Mouse (Mus musculus) cerebellum, adult (tissue): ENCODE results near the gene Ptcd2.
"Not testable (repeated sequence)": the region's sequence is repeated elsewhere in the genome, so short reads cannot be mapped to it uniquely, and the experiment has no call there.

Experiments
- ATAC-seq: cut with Nextera tagmentation; 2 replicates; pipeline ENCODE4 v1.9.2; 2017; ENCODE audit warnings: mild to moderate bottlenecking, moderate library complexity, mixed read lengths; ENCODE audit not compliant: insufficient number of reproducible peaks, low FRiP score, low TSS enrichment

Gene Ptcd2

DNA sequence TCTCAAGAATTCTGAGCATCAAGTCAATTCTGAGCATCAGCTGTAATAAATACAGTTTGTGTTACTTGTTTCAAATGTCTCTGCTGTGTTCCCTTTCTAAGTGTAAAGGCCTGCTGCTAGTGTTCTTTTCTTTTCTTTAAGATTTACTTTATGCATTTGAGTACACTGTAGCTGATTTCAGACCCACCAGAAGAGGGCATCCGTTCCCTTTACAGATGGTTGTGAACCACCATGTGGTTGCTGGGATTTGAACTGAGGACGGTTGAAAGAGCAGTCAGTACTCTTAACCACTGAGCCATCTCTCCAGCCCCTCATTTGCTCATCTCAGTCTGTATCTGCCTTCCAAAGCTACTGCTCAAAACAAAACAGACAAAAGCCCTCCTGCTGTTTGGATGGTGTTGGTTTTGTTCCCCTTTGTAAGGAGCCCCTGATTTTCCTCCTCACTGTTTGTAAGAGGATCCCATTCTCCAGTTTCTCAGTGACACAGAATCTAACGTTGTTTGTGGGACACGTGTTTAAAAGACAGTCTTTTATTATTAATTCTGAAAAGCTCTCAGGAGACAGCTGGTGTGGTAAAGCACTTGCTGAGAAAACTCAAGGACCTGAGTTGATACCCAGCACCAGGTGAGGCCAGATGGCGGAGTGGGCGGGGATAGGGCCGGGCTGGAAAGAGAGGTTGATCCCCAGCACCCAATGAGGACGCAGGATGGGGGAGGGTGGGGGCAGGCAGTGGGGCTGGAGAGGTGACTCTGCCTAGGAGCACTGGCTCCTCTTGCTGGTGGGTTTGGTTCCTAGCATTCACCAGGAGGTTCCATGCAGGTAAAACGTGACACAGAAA lies 12.1 kb upstream of the Ptcd2 start:
- ATAC-seq: no peak

DNA sequence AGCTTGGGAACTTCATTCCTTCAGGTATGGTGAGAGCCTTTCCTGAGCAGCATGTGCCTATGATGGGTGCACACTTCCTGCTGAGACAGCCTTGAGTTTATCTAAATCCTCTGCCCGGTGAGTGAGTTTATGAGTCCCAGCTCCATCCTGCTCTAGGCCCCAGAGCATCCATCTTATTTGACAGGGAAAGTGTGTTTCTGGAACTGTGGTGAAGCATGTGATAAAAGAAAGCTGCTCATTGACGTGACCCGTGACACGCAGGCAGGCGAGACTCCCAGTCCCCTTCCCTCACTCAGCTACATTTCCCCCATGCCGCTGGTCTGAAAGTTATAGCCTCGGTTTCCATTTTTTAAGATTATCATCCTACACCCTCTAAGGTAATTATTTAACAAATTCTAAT lies 11.4 kb upstream of the Ptcd2 start:
- ATAC-seq: no peak

DNA sequence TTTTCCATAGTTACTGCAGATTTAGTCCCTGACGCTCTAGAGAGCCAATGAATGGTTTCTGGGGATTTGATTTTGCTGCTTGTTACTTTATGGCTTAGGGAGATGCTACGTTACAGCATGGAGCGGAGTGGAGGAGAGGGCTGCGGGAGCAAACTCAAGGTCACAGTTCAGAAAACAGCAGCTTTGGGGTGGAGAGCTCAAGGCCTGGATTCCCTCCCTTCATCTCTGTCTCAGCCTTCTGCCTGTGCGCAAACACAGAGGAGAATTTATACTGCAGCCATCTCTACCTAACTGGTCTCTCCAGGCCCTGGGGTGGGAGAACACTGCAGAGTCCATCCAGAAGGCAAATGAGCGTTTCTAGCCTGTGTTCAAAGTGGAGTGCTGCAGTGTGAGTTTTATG lies 10.6 kb upstream of the Ptcd2 start:
- no peak for ATAC-seq

DNA sequence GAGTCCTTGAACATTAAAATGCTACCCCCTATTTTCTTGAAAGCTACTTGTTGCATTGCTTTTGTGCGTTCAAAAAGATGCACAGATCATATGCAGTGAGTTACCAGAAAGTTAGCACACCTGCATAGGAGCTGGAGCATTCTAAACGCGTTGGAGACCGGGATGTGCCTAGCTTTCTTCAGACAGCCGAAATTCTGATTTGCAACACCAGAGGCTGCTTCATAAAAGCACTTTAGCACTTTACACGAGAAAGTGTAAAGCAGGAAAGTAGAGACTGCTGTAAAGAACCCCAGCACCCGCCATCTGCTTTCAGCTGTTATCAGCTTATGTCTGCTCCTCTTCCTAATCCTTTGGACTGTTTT lies 9.0 kb upstream of the Ptcd2 start:
- ATAC-seq: no peak; the same call in 1 of the 2 replicates

DNA sequence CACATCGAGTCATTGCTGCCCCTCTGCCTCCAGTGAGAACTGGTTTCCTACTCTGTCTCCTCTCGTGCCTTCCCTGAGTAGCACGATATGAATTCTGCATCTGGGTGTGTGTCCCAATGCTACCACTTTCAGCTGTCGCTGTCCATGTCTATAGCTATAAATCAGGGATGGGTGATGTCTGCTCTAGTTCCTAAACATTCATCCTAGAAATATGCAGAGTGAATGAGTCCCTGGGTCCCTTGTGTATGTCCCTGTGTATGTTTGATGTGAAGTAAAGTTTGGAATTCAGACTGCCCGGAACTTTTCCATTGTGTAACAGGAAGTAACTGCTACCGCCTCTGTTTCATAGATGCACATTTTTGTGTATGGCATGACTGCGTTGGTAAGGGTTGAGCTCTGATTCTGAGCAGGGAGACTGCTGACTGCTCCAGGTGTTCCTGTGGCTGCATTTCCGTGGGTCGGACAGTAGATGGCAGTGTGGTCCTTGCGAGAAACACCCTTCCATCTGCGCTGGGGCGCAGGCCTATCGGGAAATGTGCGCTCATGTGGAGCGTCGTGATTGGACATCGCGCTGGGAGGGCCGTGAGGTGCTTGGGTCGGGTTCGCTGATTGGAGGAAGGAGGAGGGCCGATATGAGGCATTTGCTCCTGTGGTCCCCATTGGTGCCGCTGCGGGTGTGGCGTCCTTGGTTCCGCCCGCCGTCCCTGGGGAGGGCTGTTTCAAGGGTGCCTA lies 8.4 kb upstream of the Ptcd2 start:
- peak; percentile 100 for ATAC-seq

DNA sequence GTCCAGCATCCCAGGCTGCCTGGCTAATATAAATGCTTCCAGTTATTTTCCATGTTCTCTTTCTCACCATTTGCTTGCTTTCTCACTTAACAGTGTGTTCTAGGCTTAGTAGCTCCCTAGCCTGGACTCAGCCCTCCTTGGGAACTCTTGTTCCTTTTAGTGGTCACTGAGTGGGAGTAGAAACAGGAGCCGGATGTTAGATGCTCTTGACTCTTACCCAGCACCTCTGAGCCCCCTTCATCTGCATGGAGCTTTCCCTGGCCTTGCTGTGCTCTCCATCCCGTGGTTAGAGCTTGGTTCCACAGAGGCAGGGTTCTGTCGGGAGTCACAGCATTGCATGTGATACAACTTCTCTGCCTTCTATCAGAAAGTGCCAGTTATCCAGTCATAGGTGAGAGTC lies 7.1 kb upstream of the Ptcd2 start:
- ATAC-seq: no peak

DNA sequence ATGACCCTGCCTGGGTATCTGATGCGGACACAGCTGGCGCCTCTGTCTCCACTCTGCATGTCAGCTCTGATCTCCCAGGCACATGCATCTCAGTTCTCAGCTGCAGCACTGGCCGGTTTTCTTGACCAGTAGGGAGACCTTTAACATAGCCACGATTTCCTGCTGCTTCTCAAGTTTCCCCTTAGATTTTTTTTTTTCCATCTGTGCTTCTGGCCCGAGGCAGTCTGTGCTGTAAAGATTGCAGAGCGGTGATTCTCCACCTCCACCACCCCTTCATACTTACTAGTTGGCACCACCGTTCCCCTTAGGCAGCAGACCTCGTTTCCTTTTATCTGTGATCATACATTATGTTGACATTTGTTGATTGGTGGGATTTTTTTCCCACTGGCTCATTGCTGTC lies 6.7 kb upstream of the Ptcd2 start:
- ATAC-seq: no peak

DNA sequence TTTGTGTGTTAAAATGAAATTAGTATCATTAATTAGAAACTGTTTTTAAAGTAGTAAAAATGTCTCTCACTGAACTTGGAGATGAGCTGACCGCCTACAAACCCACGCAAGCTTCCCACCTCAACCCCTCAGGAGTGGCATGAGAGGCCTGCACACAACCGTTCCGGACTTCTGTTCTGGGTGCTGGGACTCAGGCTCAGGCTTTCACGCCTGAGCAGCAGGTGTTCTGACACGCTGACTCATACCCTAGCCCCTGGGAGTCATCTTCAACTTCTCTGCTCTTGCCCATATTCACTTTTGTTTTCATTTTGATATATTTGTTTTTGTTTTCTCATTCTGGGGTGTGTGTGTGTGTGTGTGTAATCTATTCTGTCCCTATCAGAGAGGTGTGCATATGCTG lies 5.5 kb upstream of the Ptcd2 start:
- no peak for ATAC-seq

DNA sequence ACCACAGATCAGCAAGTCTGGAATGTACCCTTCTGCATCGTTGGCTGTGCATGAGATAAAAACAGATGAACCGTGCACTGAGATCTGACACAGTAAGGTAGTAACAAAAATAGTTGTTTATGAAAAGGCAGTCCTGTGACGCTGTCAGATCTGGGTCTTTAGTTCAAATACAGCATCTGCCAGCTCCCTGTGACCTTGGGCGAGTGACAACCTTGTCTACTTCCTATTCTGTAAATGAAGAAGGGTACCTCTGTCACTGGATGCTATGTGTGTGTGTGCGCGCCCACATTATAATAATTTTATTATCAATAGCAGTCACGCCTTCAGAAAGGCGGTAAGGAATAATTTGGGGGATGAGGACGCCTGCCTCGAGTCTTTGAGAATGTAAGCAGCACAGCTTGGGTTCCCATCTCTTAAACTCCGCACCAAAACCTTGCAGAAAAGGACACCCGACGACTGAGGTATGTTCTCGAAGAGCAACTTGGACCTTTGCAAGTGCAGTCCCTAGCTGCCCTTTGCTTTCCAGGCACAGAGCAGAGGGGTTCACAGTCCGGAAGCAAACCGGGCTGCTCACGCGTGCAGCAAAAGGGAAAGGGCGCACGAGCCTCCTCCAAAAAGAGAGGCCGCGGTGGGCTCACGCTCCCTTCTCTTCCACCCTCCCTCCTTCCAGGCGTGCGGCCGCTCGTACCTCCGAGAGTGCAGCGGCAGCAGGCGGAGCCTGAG lies 468 bp downstream of the Ptcd2 start:
- no peak for ATAC-seq

DNA sequence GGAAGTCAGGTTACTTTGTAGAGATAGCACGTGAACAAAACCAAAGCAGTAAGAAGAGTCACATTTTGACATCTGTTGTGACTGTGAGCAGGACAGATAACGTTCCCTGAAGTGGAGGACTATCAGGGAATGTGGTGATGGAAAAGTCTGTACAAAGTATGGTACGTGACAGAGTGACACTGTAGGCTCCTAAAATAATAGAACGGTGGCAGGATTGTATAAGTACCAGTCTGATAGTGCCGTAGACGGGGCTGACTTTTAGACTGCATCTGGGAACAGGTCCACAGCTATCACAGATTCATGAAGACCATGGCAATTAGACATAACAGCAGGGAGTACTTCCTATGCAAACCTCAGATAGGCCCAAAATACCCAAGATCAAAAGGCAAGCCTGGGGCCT lies 3.0 kb downstream of the Ptcd2 start:
- no peak for ATAC-seq

DNA sequence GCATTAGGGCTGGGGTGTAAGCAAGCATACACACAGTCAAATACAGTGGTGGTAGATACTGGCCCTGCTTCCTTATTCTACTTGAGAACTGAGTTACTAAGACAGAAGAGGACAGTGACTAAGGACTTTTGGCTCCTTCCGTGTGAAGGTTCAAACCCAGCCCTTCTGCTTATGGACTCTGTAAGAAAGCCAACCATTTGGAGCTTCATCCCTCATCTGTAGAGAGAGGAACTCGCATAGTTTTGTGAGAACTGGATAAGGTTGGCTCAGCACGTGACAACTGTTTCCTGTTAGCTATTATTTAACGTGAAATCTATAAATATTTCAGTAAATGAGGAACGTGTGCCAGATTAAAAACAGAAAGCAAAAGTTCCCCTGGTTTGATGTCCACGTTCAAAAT lies 7.0 kb downstream of the Ptcd2 start:
- ATAC-seq: no peak

DNA sequence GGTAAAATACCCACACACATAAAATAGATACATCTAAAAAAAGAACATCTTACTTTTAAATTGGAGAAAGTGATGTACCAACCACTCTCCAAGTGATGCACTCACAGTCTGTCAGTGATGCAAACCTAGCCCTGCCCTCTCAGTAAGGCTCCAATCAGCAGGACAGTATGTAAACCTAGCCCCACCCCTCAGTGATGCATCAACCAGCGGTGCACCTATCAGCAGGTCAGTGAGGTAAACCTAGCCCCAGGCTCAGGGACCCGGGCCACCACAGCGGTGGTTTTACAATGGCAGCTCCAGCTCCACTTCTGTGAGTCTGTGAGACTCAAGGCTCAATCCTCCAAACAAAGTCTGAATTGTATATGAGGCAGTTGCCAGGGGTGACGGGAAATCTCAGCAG lies 13.2 kb downstream of the Ptcd2 start:
- ATAC-seq: no peak

DNA sequence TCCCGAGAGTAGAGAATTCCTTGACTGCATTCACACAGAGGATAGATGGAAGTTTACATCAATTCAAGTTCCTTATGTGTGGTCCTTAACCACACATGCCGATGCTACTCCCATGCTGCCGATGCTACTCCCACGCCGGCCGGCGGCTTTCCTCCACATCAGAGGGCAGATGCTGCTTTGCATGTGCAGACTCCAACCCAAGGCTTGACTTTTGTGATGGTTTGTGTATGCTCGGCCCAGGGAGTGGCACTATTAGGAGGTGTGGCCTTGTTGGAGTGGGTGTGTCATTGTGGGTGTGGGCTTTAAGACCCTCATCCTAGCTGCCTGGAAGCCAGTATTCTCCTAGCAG lies 20.2 kb downstream of the Ptcd2 start:
- ATAC-seq: not testable (repeated sequence)

DNA sequence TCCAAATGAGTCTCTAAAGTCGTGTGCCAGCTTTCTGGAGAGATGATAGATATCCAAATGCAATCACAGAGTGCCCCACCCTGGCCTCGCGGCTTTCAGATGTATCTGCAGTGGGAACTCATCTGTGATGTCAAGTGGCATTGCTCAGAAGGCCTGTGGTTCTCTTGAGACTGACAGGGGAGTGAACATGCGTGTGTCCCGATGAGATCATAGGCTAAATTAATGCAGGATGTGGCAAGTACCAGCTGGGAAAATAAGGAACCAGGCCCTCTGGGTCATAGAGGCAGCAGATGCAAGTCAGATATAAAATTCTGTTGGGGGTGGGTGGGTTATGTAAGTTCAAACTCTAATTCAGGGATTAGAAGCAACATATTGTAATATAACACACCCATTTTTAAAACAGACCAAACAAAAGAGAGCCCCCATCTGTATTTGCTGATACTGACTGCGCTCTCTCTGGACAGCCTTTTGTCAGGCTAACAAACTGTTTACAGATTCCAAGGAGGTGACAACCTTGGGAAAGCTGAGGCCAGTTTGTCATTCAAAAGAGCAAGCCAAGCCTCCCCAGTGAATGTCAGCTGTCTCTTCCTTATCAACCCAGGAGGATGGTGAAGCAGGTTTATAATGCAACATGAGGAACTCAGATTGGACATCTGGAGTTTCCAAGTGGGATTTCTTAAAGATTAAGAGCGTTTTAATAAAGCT lies 20.7 kb downstream of the Ptcd2 start:
- ATAC-seq: no peak

DNA sequence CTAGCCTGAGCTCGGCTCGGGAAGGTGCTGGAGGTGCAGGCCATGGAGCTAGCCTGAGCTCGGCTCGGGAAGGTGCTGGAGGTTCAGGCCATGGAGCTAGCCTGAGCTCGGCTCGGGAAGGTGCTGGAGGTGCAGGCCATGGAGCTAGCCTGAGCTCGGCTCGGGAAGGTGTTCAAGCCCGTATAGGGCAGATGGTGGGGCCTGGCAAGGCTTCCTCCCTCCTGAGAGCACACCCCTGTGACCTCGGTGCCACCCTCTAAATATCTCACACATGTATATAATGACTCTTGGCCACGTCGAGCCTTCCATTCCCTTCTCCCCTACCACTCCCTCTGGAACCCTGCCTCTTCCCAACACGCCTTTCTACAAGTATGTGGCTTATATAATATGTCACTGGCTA lies 21.6 kb downstream of the Ptcd2 start:
- not testable (repeated sequence) for ATAC-seq

DNA sequence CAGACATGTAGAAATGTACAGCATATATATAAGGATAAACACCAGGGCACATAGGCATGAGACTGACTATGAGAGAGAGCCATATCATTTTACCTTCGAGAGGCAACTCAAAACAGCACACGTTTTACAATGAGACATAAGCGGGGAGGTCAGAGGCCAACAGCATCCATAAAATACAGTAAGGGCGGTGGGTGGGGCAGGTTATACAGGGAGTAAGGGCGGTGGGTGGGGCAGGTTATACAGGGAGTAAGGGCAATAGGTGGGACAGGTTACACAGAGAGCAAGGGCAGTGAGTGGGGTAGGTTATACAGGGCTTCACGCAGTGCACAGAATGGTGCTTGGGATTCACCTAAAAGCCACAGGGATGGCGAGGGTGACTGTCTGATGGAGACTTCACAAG lies 24.1 kb downstream of the Ptcd2 start:
- ATAC-seq: no peak

DNA sequence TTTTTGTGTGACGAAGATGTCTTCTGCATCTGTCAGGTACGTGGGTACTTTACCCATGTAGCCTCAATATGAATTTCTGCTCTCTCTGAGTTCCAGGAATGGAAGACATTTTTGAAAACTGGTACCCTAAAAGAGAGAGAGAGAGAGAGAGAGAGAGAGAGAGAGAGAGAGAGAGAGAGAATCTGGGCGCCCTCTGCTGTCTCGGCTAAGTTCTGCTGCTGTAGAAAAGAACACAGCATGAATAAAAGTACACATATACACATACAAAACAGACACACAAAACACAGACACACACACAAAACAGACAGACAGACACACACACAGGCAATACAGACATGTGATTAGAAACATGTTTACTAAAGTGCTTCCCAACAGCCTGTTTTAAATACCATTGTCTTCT lies 27.4 kb downstream of the Ptcd2 start:
- ATAC-seq: no peak

DNA sequence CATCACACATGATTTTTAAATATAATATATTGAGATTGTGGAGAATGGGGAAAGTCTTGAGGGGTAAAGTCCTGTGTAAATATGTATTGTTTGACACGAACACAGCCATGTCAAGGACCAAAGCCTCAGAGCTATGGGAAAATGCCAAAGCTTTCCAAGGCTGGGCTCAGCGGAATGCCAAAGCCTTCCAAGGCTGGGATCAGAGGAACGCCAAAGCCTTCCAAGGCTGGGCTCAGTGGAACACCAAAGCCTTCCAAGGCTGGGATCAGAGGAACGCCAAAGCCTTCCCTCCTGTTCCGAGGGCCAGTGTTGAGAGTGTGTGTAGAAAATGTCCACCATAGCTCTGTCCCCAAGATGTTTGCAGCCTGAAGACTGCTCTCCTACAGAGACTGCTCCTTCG lies 28.1 kb downstream of the Ptcd2 start:
- no peak for ATAC-seq

DNA sequence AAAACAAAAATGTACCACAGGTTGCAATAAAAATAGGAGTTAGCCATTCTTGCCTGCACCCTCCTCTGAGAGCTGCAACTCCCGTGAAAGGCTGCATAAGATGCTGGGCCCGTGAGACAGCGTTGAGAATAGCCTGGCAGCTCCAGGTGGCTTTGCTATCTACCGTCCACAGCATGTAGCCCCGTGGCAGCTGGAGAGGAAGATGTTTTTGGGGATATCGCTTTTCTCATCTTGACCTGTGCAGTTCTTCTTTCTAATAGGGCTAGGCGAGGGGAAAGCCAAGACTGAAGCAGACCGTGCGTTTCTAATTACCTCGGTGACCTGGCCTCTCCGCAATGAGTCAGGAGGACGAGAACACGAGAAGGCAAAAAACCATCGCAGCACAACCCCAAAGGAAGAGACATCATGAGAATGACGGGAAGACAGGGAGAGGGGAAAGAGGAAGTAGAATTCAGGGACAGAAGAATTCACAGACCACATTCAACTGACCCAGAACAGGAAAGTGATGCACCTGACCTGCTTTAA lies 29.8 kb downstream of the Ptcd2 start:
- no peak for ATAC-seq

DNA sequence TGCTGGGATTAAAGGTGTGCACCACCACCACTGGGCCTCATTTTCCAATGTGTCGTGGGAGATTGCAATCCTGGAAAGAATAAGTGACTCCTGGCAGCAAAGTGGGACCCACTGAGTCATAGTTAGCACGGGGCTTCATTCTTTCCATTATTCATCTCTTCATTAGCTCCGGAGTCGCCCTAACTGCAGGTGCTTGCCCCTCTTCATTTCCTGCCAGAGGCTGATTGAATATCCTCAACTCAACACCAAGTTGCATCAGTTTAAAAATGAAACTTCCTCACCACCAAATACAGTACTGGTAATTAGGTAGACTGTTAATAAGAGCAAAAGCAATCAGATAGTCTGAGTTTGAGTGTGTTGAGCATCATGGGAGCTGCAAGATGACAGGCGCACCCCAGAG lies 30.4 kb downstream of the Ptcd2 start:
- no peak for ATAC-seq

DNA sequence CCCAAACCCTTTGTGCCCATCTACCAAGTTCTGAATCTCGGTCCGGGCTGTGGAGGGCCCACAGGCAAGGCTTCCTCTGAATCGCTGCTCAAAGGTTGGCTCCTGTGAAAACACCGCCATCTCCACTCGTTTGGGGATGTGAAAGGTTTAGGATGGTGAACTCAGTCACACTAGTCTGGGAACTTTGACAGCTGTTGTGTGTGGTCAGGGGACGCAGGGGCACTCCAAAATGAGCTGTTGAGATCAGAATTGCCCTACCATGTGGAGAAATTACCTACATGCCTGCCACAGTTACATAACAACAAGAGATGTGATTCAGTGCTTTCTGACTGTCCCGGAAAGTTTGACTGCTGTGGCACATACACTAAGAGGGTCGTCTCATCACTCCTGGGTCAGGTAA lies 36.1 kb downstream of the Ptcd2 start:
- no peak for ATAC-seq
